Mouse (Mus musculus): ENCODE measurements around the gene Prdm10.

DNA sequence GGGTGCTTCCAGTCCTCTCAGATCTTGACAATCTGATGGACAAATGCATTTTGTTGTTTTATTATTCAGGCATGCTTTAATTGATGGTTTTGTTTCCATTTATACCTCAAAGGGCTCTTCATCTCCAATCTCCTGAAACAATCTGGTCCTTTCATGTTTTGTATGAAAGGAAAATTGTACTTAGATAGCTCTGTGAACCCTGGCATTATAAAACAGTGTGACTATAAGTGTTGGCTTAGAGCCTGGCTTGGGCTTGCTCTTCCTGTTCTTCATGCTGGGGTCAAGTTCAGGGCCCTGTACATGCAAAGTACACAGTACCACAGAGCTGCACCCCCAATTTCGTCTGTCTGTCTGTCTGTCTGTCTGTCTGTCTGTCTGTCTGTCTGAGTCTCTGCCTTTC, 40.4 kb downstream of the Prdm10 start:
- TF ChIP-seq EP300 (optimal IDR thresholded peaks at IDR 0.05): no peak
- TF ChIP-seq CTCF (IDR thresholded peaks at IDR 0.05; ENCODE audit: low read depth): no peak
